Mouse (Mus musculus) cortical plate, adult 2 months (tissue): ENCODE results near the gene Def6.

Source experiments
- CTCF ChIP-seq: fragments of 200-500 bp; IDR thresholded peaks from 2 replicates; pipeline ENCODE4 v1.5.1; 2011; ENCODE audit warnings: mild to moderate bottlenecking, control low read depth, low read length; ENCODE audit not compliant: insufficient read depth; ENCODE audit errors: extremely low read depth
- POLR2A ChIP-seq: fragments of 200-500 bp; IDR thresholded peaks from 2 replicates; pipeline ENCODE4 v1.6.1; 2011; ENCODE audit warnings: mild to moderate bottlenecking, low read length, control low read depth; ENCODE audit not compliant: insufficient read depth; ENCODE audit errors: extremely low read depth

DNA sequence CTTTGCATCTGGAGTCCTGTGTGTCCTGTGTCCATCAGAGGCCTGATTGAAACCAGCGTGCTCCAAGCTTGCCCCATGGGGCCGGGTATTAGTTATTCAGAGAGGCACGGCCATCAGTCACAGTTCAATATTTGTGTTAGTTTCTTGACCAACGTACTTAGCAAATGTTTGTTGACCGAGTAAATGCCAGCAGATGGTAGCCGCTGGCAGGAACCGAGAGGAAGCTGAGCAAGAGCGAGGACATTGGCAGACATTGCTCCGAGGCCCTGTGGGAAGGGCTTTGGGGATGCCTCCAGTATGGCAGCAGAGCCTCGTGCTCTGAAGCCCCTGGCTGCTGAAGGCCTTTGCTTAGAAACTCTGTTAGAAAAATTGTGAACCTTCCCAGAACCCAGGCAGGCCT, 70.1 kb downstream of the Def6 start:
- TF ChIP-seq POLR2A (no peak), CTCF (no peak)
